Comparison of ENCODE assay signal across 8 mouse cellular contexts in the genomic region with DNA sequence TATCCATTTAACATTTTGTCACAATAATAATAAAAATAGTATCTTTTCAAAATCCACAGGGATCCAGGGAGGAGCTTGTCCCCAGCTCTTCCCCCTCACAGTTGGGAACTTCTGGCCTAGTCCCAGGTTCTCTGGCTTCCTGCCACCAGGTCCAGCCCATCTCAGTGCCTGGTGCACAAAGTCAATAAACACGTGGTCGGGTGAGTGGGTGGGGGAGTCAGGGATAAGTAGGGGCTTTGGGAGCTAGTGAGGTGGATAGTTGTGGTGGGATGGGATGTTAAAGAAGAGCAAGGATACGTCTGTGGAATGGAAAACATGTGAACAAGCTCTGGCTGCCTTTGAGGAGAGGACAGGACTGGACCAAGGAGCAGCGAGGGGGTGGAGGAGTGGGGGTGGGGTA. TPM values are rescaled to one million over a fixed set of nuclear protein-coding genes. Genes with fewer than 3 reads are reported as not detected.
DNase-seq lines count a peak whose midpoint lies in the region; ATAC-seq and TF ChIP-seq lines count a peak whose summit lies in the region.

No protein-coding gene starts in this region.

- in situ Hi-C loops in ES-E14 (cut with MboI; ENCODE audit: low sequenced_read_pairs in 2 of 2, unreplicated experiment in 2 of 2), result no loop called here

- H3K4me1 ChIP-seq in ES-E14 (ENCODE audit: control insufficient read depth in 2 of 2, insufficient read depth in 2 of 2, low read length in 2 of 2, poor library complexity in 1 of 2), result peaks cover 11 to 43% of the 10 kb centered on the region in 2 experiments
- peaks cover 31% of the 10 kb centered on the region for H3K4me1 ChIP-seq in intestine, embryonic 16.5 days (ENCODE audit: control insufficient read depth, insufficient read depth, low read length)
- H3K4me1 ChIP-seq in liver, postnatal 0 days (ENCODE audit: insufficient read depth), result peaks cover 31% of the 10 kb centered on the region

- peak overlapping the region; percentile 53; the same call in 1 of the 2 replicates for H3K27ac ChIP-seq in ES-E14 (ENCODE audit: insufficient read depth, low read depth, low read length, poor library complexity, severe bottlenecking)
- H3K27ac ChIP-seq in gastrocnemius, adult 2 months, result peak overlapping the region; percentile 99
- H3K27ac ChIP-seq in intestine, embryonic 16.5 days (ENCODE audit: low read length), result peak overlapping the region; percentile 43
- peak overlapping the region; percentile 82 for H3K27ac ChIP-seq in liver, postnatal 0 days (ENCODE audit: low read depth)

- H3K4me2 ChIP-seq in intestine, embryonic 16.5 days (ENCODE audit: low read depth, low read length), result 0 out of 2 replicates have a peak overlapping the region, but pooled peaks have one; percentile 10
- no peak overlapping the region for H3K4me2 ChIP-seq in liver, postnatal 0 days (ENCODE audit: low read depth, low read length)

- no peaks in the 10 kb centered on the region for H3K9me3 ChIP-seq in ES-E14 (ENCODE audit: control insufficient read depth, insufficient read depth, low read depth, low read length)
- no peaks in the 10 kb centered on the region for H3K9me3 ChIP-seq in intestine, embryonic 16.5 days (ENCODE audit: control insufficient read depth, low read length)
- H3K9me3 ChIP-seq in liver, postnatal 0 days (ENCODE audit: low read length), result no peaks in the 10 kb centered on the region

- DNase-seq in 3T3-L1 (ENCODE audit: low read depth, low spot score) (peak; percentile 59), ES-E14 (ENCODE audit: low read depth, low spot score) (no peak)
- peak; percentile 90 for DNase-seq in gastrocnemius, adult 2 months
- peak; percentile 79 for DNase-seq in liver, postnatal 0 days
- DNase-seq in testis, postnatal 14 days (ENCODE audit: low spot score), result peak; percentile 75
- DNase-seq in layer of hippocampus, adult 9-11 months, result no peak
- DNase-seq in thymus, postnatal 14 days, result no peak

- no peaks in the 10 kb centered on the region for H3K27me3 ChIP-seq in intestine, embryonic 16.5 days (replicated peaks; ENCODE audit: control insufficient read depth, insufficient read depth, low read length)
- no peaks in the 10 kb centered on the region for H3K27me3 ChIP-seq in liver, postnatal 0 days (ENCODE audit: insufficient read depth, low read length)

- peaks cover 8% of the 10 kb centered on the region; the same call in 1 of the 2 replicates for H3K36me3 ChIP-seq in ES-E14 (ENCODE audit: control insufficient read depth, insufficient read depth, low read length, poor library complexity, severe bottlenecking)
- no peaks in the 10 kb centered on the region for H3K36me3 ChIP-seq in intestine, embryonic 16.5 days (ENCODE audit: control insufficient read depth, insufficient read depth, low read length)
- no peaks in the 10 kb centered on the region for H3K36me3 ChIP-seq in liver, postnatal 0 days (replicated peaks; ENCODE audit: insufficient read depth, low read length)

- peak overlapping the region in 1 of 2 experiments; percentile 41; a peak in 3 of 4 replicates for H3K4me3 ChIP-seq in ES-E14 (ENCODE audit: insufficient read depth in 1 of 2, low read depth in 1 of 2, low read length in 2 of 2, poor library complexity in 1 of 2, severe bottlenecking in 1 of 2)
- H3K4me3 ChIP-seq in gastrocnemius, adult 2 months, result peak overlapping the region; percentile 72
- no peak overlapping the region for H3K4me3 ChIP-seq in intestine, embryonic 16.5 days (ENCODE audit: low read length)
- no peak overlapping the region for H3K4me3 ChIP-seq in liver, postnatal 0 days (ENCODE audit: low read depth, low read length)

- TF ChIP-seq EP300 in liver, postnatal 0 days (IDR thresholded peaks at IDR 0.05; ENCODE audit: low read depth), result no peak

- 18% methylated on average over 4 of the region's 4 CpGs for WGBS in intestine, embryonic 16.5 days
- WGBS in liver, postnatal 0 days (ENCODE audit: insufficient replicate concordance), result 35% methylated on average over 4 of the region's 4 CpGs

- no peak for TF ChIP-seq CTCF in gastrocnemius, adult 2 months (IDR thresholded peaks at IDR 0.05)
- no peak for TF ChIP-seq CTCF in liver, postnatal 0 days (IDR thresholded peaks at IDR 0.05; ENCODE audit: low read depth)

- ATAC-seq in intestine, embryonic 16.5 days, result no peak
- ATAC-seq in liver, postnatal 0 days, result no peak

- intact Hi-C loops in gastrocnemius, adult 2 months (cut with DNase I), result no loop called here

- H3K9ac ChIP-seq in ES-E14 (ENCODE audit: insufficient read depth, low read depth, low read length, poor library complexity, severe bottlenecking), result peak overlapping the region; percentile 65; the same call in 1 of the 2 replicates
- peak overlapping the region; percentile 36; the same call in 1 of the 2 replicates for H3K9ac ChIP-seq in intestine, embryonic 16.5 days (ENCODE audit: low read depth, low read length)
- H3K9ac ChIP-seq in liver, postnatal 0 days (replicated peaks), result no peak overlapping the region

TF ChIP-seq in ES-E14, 5 proteins besides CTCF, POLR2A, EP300 and RAD21:
- TF ChIP-seq HCFC1 (IDR thresholded peaks at IDR 0.05; ENCODE audit: borderline replicate concordance, insufficient read depth, low read length), result no peak
- no peak for TF ChIP-seq ZC3H11A (IDR thresholded peaks at IDR 0.05; ENCODE audit: borderline replicate concordance, low read depth, low read length)
- TF ChIP-seq MAFK (IDR thresholded peaks at IDR 0.05; ENCODE audit: insufficient read depth, low read depth, low read length), result no peak
- no peak for TF ChIP-seq CHD2 (IDR thresholded peaks at IDR 0.05; ENCODE audit: low read depth, low read length)
- TF ChIP-seq ZNF384 (IDR thresholded peaks at IDR 0.05; ENCODE audit: low read depth, low read length), result no peak

RNA-seq across cellular contexts. Expression of gene Tnfsf13, which starts 0.8 kb away (rescaled TPM):
- total RNA-seq in ES-E14 (2012; rRNA removed), result 8.6 and 11.7 TPM in 2 replicates
- total RNA-seq in gastrocnemius, adult 2 months (2021), result 1 to 10 TPM in 1 of 2 experiments, under 1 TPM in 1; 0.64 to 1.1 TPM
- polyA plus RNA-seq in intestine, embryonic 16.5 days (2015; fragmentation: Nextera tagmentation; extraction: Ambion mirVana), result 0.44 and 0.57 TPM in 2 replicates
- 0.46 and 0.83 TPM in 2 replicates for polyA plus RNA-seq in liver, postnatal 0 days (2015; fragmentation: Nextera tagmentation; extraction: Ambion mirVana)

RNA-seq across cellular contexts. Expression of gene Senp3, which starts 4.5 kb away (rescaled TPM):
- total RNA-seq in ES-E14 (2012; rRNA removed), result 265 and 282 TPM in 2 replicates
- 10 to 100 TPM; 25.4 to 28.1 TPM for total RNA-seq in gastrocnemius, adult 2 months (2021)
- polyA plus RNA-seq in intestine, embryonic 16.5 days (2015; fragmentation: Nextera tagmentation; extraction: Ambion mirVana), result 51.8 and 60.3 TPM in 2 replicates
- 14.5 and 15.2 TPM in 2 replicates for polyA plus RNA-seq in liver, postnatal 0 days (2015; fragmentation: Nextera tagmentation; extraction: Ambion mirVana)

RNA-seq across cellular contexts. Expression of gene Tnfsf12, which starts 9.3 kb away (rescaled TPM):
- total RNA-seq in ES-E14 (2012; rRNA removed), result 8.7 and 16.1 TPM in 2 replicates
- total RNA-seq in gastrocnemius, adult 2 months (2021), result 10 to 100 TPM in 1 of 2 experiments, 1 to 10 TPM in 1; 6.5 to 10.6 TPM
- 6.0 and 6.3 TPM in 2 replicates for polyA plus RNA-seq in intestine, embryonic 16.5 days (2015; fragmentation: Nextera tagmentation; extraction: Ambion mirVana)
- 2.8 and 3.6 TPM in 2 replicates for polyA plus RNA-seq in liver, postnatal 0 days (2015; fragmentation: Nextera tagmentation; extraction: Ambion mirVana)

RNA-seq across cellular contexts. Expression of gene Tnfsfm13, which starts 9.5 kb away (rescaled TPM):
- total RNA-seq in ES-E14 (2012; rRNA removed), result 13.7 and 19.9 TPM in 2 replicates
- total RNA-seq in gastrocnemius, adult 2 months (2021), result 1 to 10 TPM; 1.2 to 1.9 TPM
- polyA plus RNA-seq in intestine, embryonic 16.5 days (2015; fragmentation: Nextera tagmentation; extraction: Ambion mirVana), result 3.0 and 3.3 TPM in 2 replicates
- 1.1 and 1.4 TPM in 2 replicates for polyA plus RNA-seq in liver, postnatal 0 days (2015; fragmentation: Nextera tagmentation; extraction: Ambion mirVana)

RNA-seq across cellular contexts. Expression of gene Eif4a1, which starts 14.2 kb away (rescaled TPM):
- total RNA-seq in ES-E14 (2012; rRNA removed), result 1,512 and 1,948 TPM in 2 replicates
- total RNA-seq in gastrocnemius, adult 2 months (2021), result 10 to 100 TPM; 98.0 to 98.5 TPM
- polyA plus RNA-seq in intestine, embryonic 16.5 days (2015; fragmentation: Nextera tagmentation; extraction: Ambion mirVana), result 524 and 563 TPM in 2 replicates
- 199 and 203 TPM in 2 replicates for polyA plus RNA-seq in liver, postnatal 0 days (2015; fragmentation: Nextera tagmentation; extraction: Ambion mirVana)

Comparison
In these comparisons a context has a peak if more than half of its experiments do, and no peak if none do; other contexts are left out.
1. DNase-seq: peak in 3T3-L1 (single experiment), gastrocnemius, adult 2 months (single experiment), liver, postnatal 0 days (single experiment) and testis, postnatal 14 days (single experiment); none in ES-E14 (single experiment), layer of hippocampus, adult 9-11 months (single experiment) and thymus, postnatal 14 days (single experiment).
2. H3K27ac ChIP-seq: peak in every context shown above with its lines; median percentile 99 in gastrocnemius, adult 2 months; 82 in liver, postnatal 0 days; 53 in ES-E14; 43 in intestine, embryonic 16.5 days.